Mouse (Mus musculus): ENCODE measurements at regions not wholly inside any gene's neighbourhood (a gene's known extent, or its start where the extent isn't known, plus 50 kb on each side); places are given as distances from the start of the nearest gene placed in this dataset.

DNA sequence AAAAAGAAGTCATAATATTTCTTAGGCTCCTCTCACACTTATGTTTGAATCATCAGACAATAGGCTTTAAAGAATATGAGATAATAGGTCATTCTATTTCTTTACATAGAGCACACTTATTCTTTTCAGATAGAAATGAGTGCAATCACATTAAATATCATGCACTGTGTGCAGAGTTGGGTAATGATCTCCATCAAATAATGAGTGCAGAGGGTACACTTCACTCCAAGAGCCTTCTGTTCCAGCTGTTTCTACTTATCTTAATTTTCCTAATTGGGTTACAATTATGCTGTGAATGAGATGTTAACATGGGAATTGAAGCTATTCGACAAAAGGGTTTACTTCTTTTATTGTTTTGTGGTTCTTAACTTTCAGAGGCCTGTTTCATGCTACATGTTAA is 707.5 kb upstream of the Mdga2 start:
- in situ Hi-C loops (cut with MboI; ENCODE audit: low pct_unique_long_range_greater_than_20kb): no loop called here
- no peak for TF ChIP-seq CTCF (IDR thresholded peaks at IDR 0.05)
- DNase-seq (ENCODE audit: low read depth, low spot score) (no peak), ATAC-seq (no peak)
- H3K27me3 ChIP-seq: peaks cover 9% of the 10 kb centered on the region
- CTCF ChIA-PET: interaction anchor here (1.3 kb wide), 1 partner anchor 13 kb away, joined by 3 read pairs; no protein-coding TSS in a partner anchor
- POLR2A ChIA-PET: no interaction called here

DNA sequence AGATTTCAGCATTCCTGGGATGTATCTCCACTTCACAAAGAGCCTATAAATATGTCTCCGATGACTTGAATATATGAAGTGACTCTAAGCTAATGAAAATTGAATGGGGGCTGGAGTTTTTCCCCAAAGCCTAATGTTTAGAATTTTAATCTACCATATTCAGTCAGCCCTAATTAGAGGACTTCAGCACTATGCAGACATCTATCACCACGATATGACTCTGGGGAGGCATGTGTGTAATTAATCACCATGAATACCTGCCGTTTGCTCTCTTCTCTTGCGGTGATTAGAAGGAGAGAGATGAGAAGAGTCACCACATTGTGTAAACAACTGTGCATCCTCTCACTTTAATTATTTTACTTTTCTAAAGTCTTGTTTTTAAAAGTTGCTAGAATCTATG is 692.3 kb upstream of the Mdga2 start:
- in situ Hi-C loops (cut with MboI; ENCODE audit: low pct_unique_long_range_greater_than_20kb): no loop called here
- POLR2A ChIA-PET: no interaction called here
- TF ChIP-seq CTCF (IDR thresholded peaks at IDR 0.05): no peak
- DNase-seq (ENCODE audit: low read depth, low spot score) (no peak), ATAC-seq (no peak)
- H3K27me3 ChIP-seq: no peaks in the 10 kb centered on the region
- CTCF ChIA-PET: no interaction called here

DNA sequence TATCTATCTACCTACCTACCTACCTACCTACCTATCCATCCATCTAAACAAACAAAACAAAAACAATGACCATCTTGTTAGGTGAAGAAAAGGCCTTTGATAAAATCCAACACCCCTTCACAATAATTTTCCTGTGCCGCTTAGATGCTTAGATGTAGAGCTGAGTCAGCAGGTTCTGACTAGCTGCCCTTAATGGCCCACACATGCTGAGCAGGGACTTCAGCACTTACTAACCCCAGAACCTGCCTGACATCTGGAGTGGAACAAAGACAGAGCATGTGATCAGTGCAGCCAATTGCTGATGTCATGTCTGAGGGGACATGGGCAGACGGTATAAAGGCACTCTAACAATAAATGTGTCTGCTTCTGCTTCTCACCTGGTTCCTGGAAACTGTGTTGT is 664.9 kb upstream of the Mdga2 start:
- DNase-seq (ENCODE audit: low read depth, low spot score) (no peak), ATAC-seq (no peak)
- H3K27me3 ChIP-seq: no peaks in the 10 kb centered on the region
- no peak for TF ChIP-seq CTCF (IDR thresholded peaks at IDR 0.05)
- in situ Hi-C loops (cut with MboI; ENCODE audit: low pct_unique_long_range_greater_than_20kb): no loop called here
- ChIA-PET CTCF (no interaction called here), POLR2A (no interaction called here)

DNA sequence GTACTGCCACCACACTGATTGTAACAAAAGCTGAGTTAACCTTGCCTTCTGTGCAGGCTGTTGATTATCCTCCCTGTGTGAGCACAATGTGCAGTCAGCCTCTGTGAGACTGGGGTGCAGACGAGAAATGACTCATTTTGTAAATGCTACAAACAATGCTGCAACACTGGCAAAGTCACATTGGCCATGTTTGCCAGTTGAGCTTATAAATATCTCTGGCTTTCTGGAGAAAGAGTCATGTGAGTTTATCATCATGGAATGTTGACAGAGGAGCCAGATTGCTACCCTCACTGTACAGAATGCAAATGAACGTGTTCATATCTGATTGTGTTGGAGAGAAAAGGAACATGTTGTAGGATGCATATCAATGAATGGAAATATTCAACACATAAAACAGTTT is 640.3 kb upstream of the Mdga2 start:
- CTCF ChIA-PET: no interaction called here
- POLR2A ChIA-PET: no interaction called here
- no peak for DNase-seq (ENCODE audit: low read depth, low spot score)
- in situ Hi-C loops (cut with MboI; ENCODE audit: low pct_unique_long_range_greater_than_20kb): no loop called here
- TF ChIP-seq CTCF (IDR thresholded peaks at IDR 0.05): no peak
- no peak for ATAC-seq
- no peaks in the 10 kb centered on the region for H3K27me3 ChIP-seq

DNA sequence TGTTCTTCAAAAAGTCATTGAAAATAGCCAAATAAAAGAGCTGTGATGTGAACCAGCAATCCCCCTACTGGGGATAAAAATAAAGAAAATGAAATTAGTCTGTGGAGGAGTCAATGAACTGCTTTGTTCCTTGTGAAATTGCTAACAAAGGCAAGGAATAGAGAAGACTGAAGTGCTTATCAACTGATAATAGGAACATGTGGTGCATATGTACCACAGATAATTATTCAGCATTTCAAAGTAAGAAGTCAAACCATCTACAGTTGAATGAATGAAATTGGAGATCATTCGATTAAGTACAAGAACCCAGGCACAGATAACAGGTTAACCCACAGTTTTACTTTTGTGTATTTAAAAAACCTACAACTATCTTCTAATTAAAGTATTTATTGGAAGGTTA is 638.4 kb upstream of the Mdga2 start:
- no peaks in the 10 kb centered on the region for H3K27me3 ChIP-seq
- no peak for ATAC-seq
- POLR2A ChIA-PET: no interaction called here
- CTCF ChIA-PET: no interaction called here
- no peak for TF ChIP-seq CTCF (IDR thresholded peaks at IDR 0.05)
- no peak for DNase-seq (ENCODE audit: low read depth, low spot score)
- in situ Hi-C loops (cut with MboI; ENCODE audit: low pct_unique_long_range_greater_than_20kb): no loop called here

DNA sequence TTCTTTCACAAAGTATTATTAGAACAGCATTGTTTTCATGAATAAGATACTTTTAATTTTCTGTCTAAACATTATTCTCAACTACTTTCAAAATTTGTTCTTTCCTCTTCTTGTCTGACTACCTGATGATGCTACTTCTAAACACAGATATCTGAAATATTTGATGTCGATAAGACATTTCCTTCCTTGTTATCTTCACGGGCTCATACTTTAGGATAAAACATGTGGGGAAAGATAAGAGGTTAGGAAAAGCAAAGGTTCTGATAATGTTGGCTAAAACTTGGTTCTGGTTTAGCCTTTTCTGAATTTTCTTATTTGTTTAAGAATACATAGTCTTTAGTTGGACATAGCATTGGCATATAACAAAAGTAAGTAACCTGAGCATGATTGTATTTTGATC is 630.3 kb upstream of the Mdga2 start:
- DNase-seq (ENCODE audit: low read depth, low spot score): no peak
- POLR2A ChIA-PET: no interaction called here

DNA sequence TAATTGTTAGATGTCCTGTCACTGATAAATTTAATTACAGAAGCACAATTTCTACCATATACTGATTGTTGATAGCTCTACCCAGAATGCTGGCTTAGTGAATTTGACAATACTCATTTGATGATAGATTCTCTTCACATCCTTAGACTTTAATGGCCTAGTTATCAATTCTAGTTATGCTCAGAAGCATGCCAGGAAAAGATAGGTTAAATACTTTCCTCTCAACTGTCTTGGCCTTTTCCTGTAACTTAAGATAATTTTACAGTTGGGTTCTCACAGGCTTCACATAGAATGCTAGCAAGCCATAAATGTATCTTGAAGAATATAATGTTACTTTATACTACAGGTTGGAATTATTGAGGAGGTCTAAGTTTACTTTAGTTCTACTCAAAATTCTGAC is 625.2 kb upstream of the Mdga2 start:
- no peak for TF ChIP-seq CTCF (IDR thresholded peaks at IDR 0.05)
- DNase-seq (ENCODE audit: low read depth, low spot score): no peak
- no peak for ATAC-seq
- H3K27me3 ChIP-seq: no peaks in the 10 kb centered on the region
- in situ Hi-C loops (cut with MboI; ENCODE audit: low pct_unique_long_range_greater_than_20kb): no loop called here
- POLR2A ChIA-PET: no interaction called here
- CTCF ChIA-PET: no interaction called here

More for the DNA sequence above, 630.3 kb upstream of the Mdga2 start:
- no peaks in the 10 kb centered on the region for H3K27me3 ChIP-seq
- TF ChIP-seq CTCF (IDR thresholded peaks at IDR 0.05): no peak
- ATAC-seq: no peak
- CTCF ChIA-PET: no interaction called here
- in situ Hi-C loops (cut with MboI; ENCODE audit: low pct_unique_long_range_greater_than_20kb): no loop called here

DNA sequence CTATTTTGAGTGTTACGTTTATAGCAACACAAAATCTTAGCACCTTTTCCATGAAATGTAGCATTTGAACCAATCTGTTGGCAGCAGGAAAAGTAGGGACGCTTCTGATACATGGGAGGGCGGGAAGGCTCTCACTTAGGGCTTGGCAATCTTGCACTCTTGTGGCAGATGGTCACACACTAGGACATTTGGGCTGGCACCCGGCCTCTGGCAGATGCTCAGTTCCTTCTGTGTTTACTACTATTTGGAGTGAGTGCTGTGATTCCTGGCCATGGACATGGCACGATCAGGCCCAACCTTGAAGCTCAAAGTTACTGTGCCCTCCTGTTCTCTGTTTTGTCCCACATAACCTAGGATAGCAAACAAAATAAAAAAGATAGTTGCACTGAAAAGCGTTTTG is 581.9 kb upstream of the Mdga2 start:
- CTCF ChIA-PET: no interaction called here
- POLR2A ChIA-PET: no interaction called here
- in situ Hi-C loops (cut with MboI; ENCODE audit: low pct_unique_long_range_greater_than_20kb): no loop called here
- ATAC-seq (no peak), DNase-seq (ENCODE audit: low read depth, low spot score) (no peak)
- no peak for TF ChIP-seq CTCF (IDR thresholded peaks at IDR 0.05)
- no peaks in the 10 kb centered on the region for H3K27me3 ChIP-seq

DNA sequence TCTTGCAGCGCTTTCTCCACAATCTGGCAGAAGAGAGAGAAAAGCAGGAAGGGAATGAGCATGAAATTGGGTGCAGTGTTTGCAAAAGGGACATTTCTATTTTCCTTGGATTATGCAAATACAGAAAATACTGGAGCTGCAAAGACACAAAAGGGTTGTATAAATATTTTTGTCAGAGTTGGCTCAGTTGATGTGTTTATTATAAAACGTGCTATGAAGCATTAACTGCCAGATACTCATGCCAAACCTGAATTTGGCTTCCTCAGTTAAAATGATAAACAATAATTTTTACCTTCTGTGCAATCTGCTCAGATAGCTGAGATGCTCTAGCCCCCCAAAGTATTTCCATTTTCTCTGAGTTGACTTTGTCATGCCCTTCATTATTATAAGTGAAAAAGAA is 577.4 kb upstream of the Mdga2 start:
- CTCF ChIA-PET: no interaction called here
- POLR2A ChIA-PET: no interaction called here
- no peak for TF ChIP-seq CTCF (IDR thresholded peaks at IDR 0.05)
- ATAC-seq (no peak), DNase-seq (ENCODE audit: low read depth, low spot score) (no peak)
- in situ Hi-C loops (cut with MboI; ENCODE audit: low pct_unique_long_range_greater_than_20kb): no loop called here
- H3K27me3 ChIP-seq: no peaks in the 10 kb centered on the region
